Mouse (Mus musculus) forebrain, postnatal 0 days (tissue): ENCODE measurements around the gene Klhdc4. TPM values are rescaled to one million over a fixed set of nuclear protein-coding genes. Genes with fewer than 3 reads are reported as not detected.

Experiments used
- ATAC-seq: fragments of 200-750 bp; cut with Nextera tagmentation; 2 replicates; pipeline ENCODE4 v1.8.0; 2017; ENCODE audit warnings: mild to moderate bottlenecking, moderate library complexity
- DNase-seq: peaks from one replicate; pipeline ENCODE4 v3.0.0-alpha.2; 2015
- H3K27ac ChIP-seq: fragments of 300-500 bp; sonication (generic); 2 replicates; pipeline ENCODE4 v1.5.1; 2014; ENCODE audit warnings: low read depth, mild to moderate bottlenecking, antibody characterized with exemption, low read length, moderate library complexity, mixed read lengths
- H3K27me3 ChIP-seq: fragments of 300-500 bp; sonication (generic); 2 replicates; pipeline ENCODE4 v1.6.1; 2014; ENCODE audit warnings: mild to moderate bottlenecking, low read length, mixed read lengths; ENCODE audit not compliant: insufficient read depth
- H3K36me3 ChIP-seq: fragments of 300-500 bp; sonication (generic); 2 replicates; pipeline ENCODE4 v1.6.1; 2014; ENCODE audit warnings: mild to moderate bottlenecking, moderate library complexity; ENCODE audit not compliant: insufficient read depth
- H3K4me1 ChIP-seq: fragments of 300-500 bp; sonication (generic); 2 replicates; pipeline ENCODE4 v1.6.1; 2014; ENCODE audit warnings: antibody characterized with exemption; ENCODE audit not compliant: insufficient read depth
- H3K4me2 ChIP-seq: fragments of 300-500 bp; sonication (generic); 2 replicates; pipeline ENCODE4 v1.6.1; 2014; ENCODE audit warnings: low read depth, mild to moderate bottlenecking, moderate library complexity
- H3K4me3 ChIP-seq: fragments of 300-500 bp; sonication (generic); 2 replicates; pipeline ENCODE4 v1.5.1; 2014; ENCODE audit warnings: low read depth, low read length, mixed read lengths
- H3K9ac ChIP-seq: fragments of 300-500 bp; sonication (generic); 2 replicates; pipeline ENCODE4 v1.6.1; 2014; ENCODE audit warnings: mild to moderate bottlenecking
- H3K9me3 ChIP-seq: fragments of 300-500 bp; sonication (generic); 2 replicates; pipeline ENCODE4 v1.6.1; 2016; ENCODE audit warnings: low read length
- CTCF ChIP-seq: sonication (generic); IDR thresholded peaks from 2 replicates; pipeline ENCODE4 v1.5.1; 2016; ENCODE audit warnings: antibody characterized with exemption, control low read depth, low read depth
- WGBS: fragments of 180-500 bp; shearing (Covaris S2); extraction: QIAGEN DNeasy Blood & Tissue Kit; methylation state at CpG from one replicate; pipeline ENCODE4 v1.1.7; 2014; 5-methylcytosine and 5-hydroxymethylcytosine counted together
- polyA plus RNA-seq: library from polyadenylated mRNA; unstranded; fragments of >200 nt; fragmentation: Nextera tagmentation; extraction: Ambion mirVana; gene quantifications from 2 replicates; pipeline ENCODE4 v1.2.1, GENCODE M21; 2015
- total RNA-seq: library from RNA; depleted of rRNA; stranded (reverse); fragments of >200 nt; gene quantifications from 2 replicates; pipeline ENCODE4 v1.2.3, GENCODE M21; 2014

The Klhdc4 gene
- total and polyA plus RNA-seq, 2 experiments from 2014 or later = 40.3 to 46.1 TPM

GRCm38 (mm10) chr8:121809524-121810155 is 19.7 kb downstream of the Klhdc4 start:
- H3K27me3 ChIP-seq = no peaks in the 10 kb centered on the region
- no peak for TF ChIP-seq CTCF
- no peak for DNase-seq
- no peaks in the 10 kb centered on the region for H3K4me1 ChIP-seq
- no peak overlapping the region for H3K27ac ChIP-seq
- ATAC-seq = no peak
- WGBS = 88% methylated on average over 11 of the region's 11 CpGs
- H3K36me3 ChIP-seq = peaks cover 47% of the 10 kb centered on the region
- no peak overlapping the region for H3K9ac ChIP-seq
- no peak overlapping the region for H3K4me2 ChIP-seq
- H3K4me3 ChIP-seq = no peak overlapping the region
- no peaks in the 10 kb centered on the region for H3K9me3 ChIP-seq

GRCm38 (mm10) chr8:121808032-121808431 is 21.3 kb downstream of the Klhdc4 start:
- Histone ChIP-seq H3K27ac (no peak overlapping the region), H3K9me3 (no peaks in the 10 kb centered on the region), H3K9ac (no peak overlapping the region), H3K27me3 (no peaks in the 10 kb centered on the region), H3K36me3 (peaks cover 47% of the 10 kb centered on the region), H3K4me2 (no peak overlapping the region), H3K4me3 (no peak overlapping the region), H3K4me1 (no peaks in the 10 kb centered on the region)
- WGBS = 81% methylated on average over 11 of the region's 11 CpGs
- no peak for DNase-seq
- no peak for ATAC-seq
- 0 out of 2 replicates have a peak, but pooled peaks have one; percentile 12 for TF ChIP-seq CTCF

- Histone ChIP-seq H3K4me2 (no peak overlapping the region), H3K4me1 (no peaks in the 10 kb centered on the region), H3K4me3 (no peak overlapping the region), H3K9me3 (no peaks in the 10 kb centered on the region), H3K36me3 (peaks cover 41% of the 10 kb centered on the region), H3K27ac (no peak overlapping the region), H3K27me3 (no peaks in the 10 kb centered on the region), H3K9ac (no peak overlapping the region)
- ATAC-seq (no peak), DNase-seq (no peak)
- WGBS = 92% methylated on average over 13 of the region's 13 CpGs
- TF ChIP-seq CTCF = no peak
Observed at GRCm38 (mm10) chr8:121806126-121806525, 23.2 kb downstream of the Klhdc4 start.

GRCm38 (mm10) chr8:121804829-121805228 is 24.5 kb downstream of the Klhdc4 start:
- Histone ChIP-seq H3K9me3 (no peaks in the 10 kb centered on the region), H3K4me1 (no peaks in the 10 kb centered on the region), H3K9ac (no peak overlapping the region), H3K4me3 (no peak overlapping the region), H3K36me3 (peaks cover 39% of the 10 kb centered on the region), H3K4me2 (no peak overlapping the region), H3K27ac (no peak overlapping the region), H3K27me3 (no peaks in the 10 kb centered on the region)
- TF ChIP-seq CTCF = no peak
- 96% methylated on average over 5 of the region's 5 CpGs for WGBS
- DNase-seq (no peak), ATAC-seq (no peak)

- 95% methylated on average over 6 of the region's 6 CpGs for WGBS
- DNase-seq = no peak
Observed at GRCm38 (mm10) chr8:121798401-121798800, 31.0 kb downstream of the Klhdc4 start.

GRCm38 (mm10) chr8:121796406-121796805 is 33.0 kb downstream of the Klhdc4 start:
- H3K36me3 ChIP-seq = peaks cover 48% of the 10 kb centered on the region
- WGBS = 94% methylated on average over 11 of the region's 11 CpGs

More at GRCm38 (mm10) chr8:121798401-121798800, 31.0 kb downstream of the Klhdc4 start:
- Histone ChIP-seq H3K36me3 (peaks cover 51% of the 10 kb centered on the region), H3K4me2 (no peak overlapping the region), H3K4me1 (no peaks in the 10 kb centered on the region), H3K9me3 (no peaks in the 10 kb centered on the region), H3K27ac (no peak overlapping the region), H3K9ac (no peak overlapping the region), H3K27me3 (no peaks in the 10 kb centered on the region), H3K4me3 (no peak overlapping the region)
- no peak for ATAC-seq
- TF ChIP-seq CTCF = no peak

GRCm38 (mm10) chr8:121795461-121795860 is 33.9 kb downstream of the Klhdc4 start:
- H3K9ac ChIP-seq = no peak overlapping the region
- no peak overlapping the region for H3K4me2 ChIP-seq
- no peak for ATAC-seq
- no peak overlapping the region for H3K27ac ChIP-seq
- H3K4me3 ChIP-seq = no peak overlapping the region
- H3K27me3 ChIP-seq = no peaks in the 10 kb centered on the region
- 92% methylated on average over 8 of the region's 8 CpGs for WGBS
- H3K4me1 ChIP-seq = no peaks in the 10 kb centered on the region
- H3K9me3 ChIP-seq = no peaks in the 10 kb centered on the region
- H3K36me3 ChIP-seq = peaks cover 47% of the 10 kb centered on the region
- no peak for TF ChIP-seq CTCF
- DNase-seq = no peak

More at GRCm38 (mm10) chr8:121796406-121796805, 33.0 kb downstream of the Klhdc4 start:
- no peak overlapping the region for H3K9ac ChIP-seq
- ATAC-seq (no peak), DNase-seq (no peak)
- no peak overlapping the region for H3K4me2 ChIP-seq
- H3K4me1 ChIP-seq = no peaks in the 10 kb centered on the region
- H3K9me3 ChIP-seq = no peaks in the 10 kb centered on the region
- no peaks in the 10 kb centered on the region for H3K27me3 ChIP-seq
- H3K27ac ChIP-seq = no peak overlapping the region
- no peak overlapping the region for H3K4me3 ChIP-seq
- TF ChIP-seq CTCF = no peak
